Mouse (Mus musculus): ENCODE results near the gene Fam219a. TPM values are rescaled to one million over a fixed set of nuclear protein-coding genes. Genes with fewer than 3 reads are reported as not detected.
A peak's percentile ranks its signal among the peaks of the same experiment; 100 is the strongest.

Gene Fam219a
- polyA plus RNA-seq, 1 experiment from 2014 or later, result 1.2 TPM

GRCm38 (mm10) chr4:41494378-41494777 lies 75.0 kb downstream of the Fam219a start:
- no peak overlapping the region for H3K4me2 ChIP-seq (ENCODE audit: low read depth, severe bottlenecking)
- no peak overlapping the region for H3K27ac ChIP-seq (replicated peaks; ENCODE audit: low read depth, low read length)
- H3K36me3 ChIP-seq (ENCODE audit: control insufficient read depth, insufficient read depth, low read length), result no peaks in the 10 kb centered on the region
- DNase-seq (ENCODE audit: low spot score), result no peak
- H3K4me3 ChIP-seq (ENCODE audit: low read depth, low read length), result no peak overlapping the region
- 41% methylated on average over 3 of the region's 3 CpGs for WGBS
- H3K9me3 ChIP-seq (ENCODE audit: control insufficient read depth, low read length), result no peaks in the 10 kb centered on the region
- no peak overlapping the region for H3K9ac ChIP-seq (ENCODE audit: low read length)
- peaks cover 39% of the 10 kb centered on the region for H3K27me3 ChIP-seq (ENCODE audit: control insufficient read depth, insufficient read depth, low read length)
- H3K4me1 ChIP-seq (ENCODE audit: control insufficient read depth, insufficient read depth, low read length), result peaks cover 11% of the 10 kb centered on the region
- ATAC-seq (ENCODE audit: insufficient number of reproducible peaks, low FRiP score, low TSS enrichment, low read depth), result no peak

GRCm38 (mm10) chr4:41493464-41494116 lies 75.7 kb downstream of the Fam219a start:
- no peak overlapping the region for H3K27ac ChIP-seq (replicated peaks; ENCODE audit: low read depth, low read length)
- H3K36me3 ChIP-seq (ENCODE audit: control insufficient read depth, insufficient read depth, low read length), result no peaks in the 10 kb centered on the region
- H3K4me2 ChIP-seq (ENCODE audit: low read depth, severe bottlenecking), result no peak overlapping the region
- H3K4me1 ChIP-seq (ENCODE audit: control insufficient read depth, insufficient read depth, low read length), result peaks cover 6% of the 10 kb centered on the region
- no peaks in the 10 kb centered on the region for H3K9me3 ChIP-seq (ENCODE audit: control insufficient read depth, low read length)
- no peak overlapping the region for H3K9ac ChIP-seq (ENCODE audit: low read length)
- ATAC-seq (ENCODE audit: insufficient number of reproducible peaks, low FRiP score, low TSS enrichment, low read depth), result no peak
- H3K4me3 ChIP-seq (ENCODE audit: low read depth, low read length), result no peak overlapping the region
- DNase-seq (ENCODE audit: low spot score), result no peak
- H3K27me3 ChIP-seq (ENCODE audit: control insufficient read depth, insufficient read depth, low read length), result peaks cover 31% of the 10 kb centered on the region
- WGBS, result 80% methylated on average over 3 of the region's 3 CpGs

DNA sequence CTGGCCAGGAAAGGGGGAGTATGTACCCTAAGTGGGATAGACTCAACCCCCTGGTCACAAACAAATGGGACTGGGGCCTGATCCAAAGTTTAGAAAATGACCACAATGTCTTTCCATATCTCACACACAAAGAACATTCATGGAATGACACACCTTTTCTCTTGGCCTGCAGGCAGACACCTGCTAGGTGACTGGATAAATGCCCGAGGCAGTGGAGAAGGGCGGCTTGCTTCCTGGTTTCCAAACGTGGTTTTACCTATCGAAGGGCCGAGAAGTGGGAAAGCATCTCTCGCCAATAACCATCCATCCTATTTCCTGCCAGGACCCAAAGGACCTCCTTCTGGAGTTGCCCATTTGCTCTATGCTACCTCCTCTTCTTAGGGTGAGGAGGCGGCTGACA lies 76.4 kb downstream of the Fam219a start:
- WGBS, result 82% methylated on average over 7 of the region's 7 CpGs
- ATAC-seq (ENCODE audit: insufficient number of reproducible peaks, low FRiP score, low TSS enrichment, low read depth), result no peak
- H3K9ac ChIP-seq (ENCODE audit: low read length), result no peak overlapping the region
- no peak overlapping the region for H3K4me3 ChIP-seq (ENCODE audit: low read depth, low read length)
- no peak for DNase-seq (ENCODE audit: low spot score)
- H3K36me3 ChIP-seq (ENCODE audit: control insufficient read depth, insufficient read depth, low read length), result no peaks in the 10 kb centered on the region
- no peak overlapping the region for H3K27ac ChIP-seq (replicated peaks; ENCODE audit: low read depth, low read length)
- H3K4me1 ChIP-seq (ENCODE audit: control insufficient read depth, insufficient read depth, low read length), result peaks cover 4% of the 10 kb centered on the region; the same call in 1 of the 2 replicates
- no peak overlapping the region for H3K4me2 ChIP-seq (ENCODE audit: low read depth, severe bottlenecking)
- H3K27me3 ChIP-seq (ENCODE audit: control insufficient read depth, insufficient read depth, low read length), result peaks cover 25% of the 10 kb centered on the region
- H3K9me3 ChIP-seq (ENCODE audit: control insufficient read depth, low read length), result no peaks in the 10 kb centered on the region

- H3K4me3 ChIP-seq (ENCODE audit: low read depth, low read length), result no peak overlapping the region
- 15% methylated on average over 6 of the region's 6 CpGs for WGBS
- H3K36me3 ChIP-seq (ENCODE audit: control insufficient read depth, insufficient read depth, low read length), result no peaks in the 10 kb centered on the region
- peaks cover 17% of the 10 kb centered on the region for H3K4me1 ChIP-seq (ENCODE audit: control insufficient read depth, insufficient read depth, low read length)
- no peaks in the 10 kb centered on the region for H3K27me3 ChIP-seq (ENCODE audit: control insufficient read depth, insufficient read depth, low read length)
- no peak overlapping the region for H3K4me2 ChIP-seq (ENCODE audit: low read depth, severe bottlenecking)
- H3K27ac ChIP-seq (replicated peaks; ENCODE audit: low read depth, low read length), result peak overlapping the region; percentile 62; the same call in 1 of the 2 replicates
- DNase-seq (ENCODE audit: low spot score) (peak; percentile 77), ATAC-seq (ENCODE audit: insufficient number of reproducible peaks, low FRiP score, low TSS enrichment, low read depth) (peak; percentile 88)
- no peak overlapping the region for H3K9ac ChIP-seq (ENCODE audit: low read length)
- no peaks in the 10 kb centered on the region for H3K9me3 ChIP-seq (ENCODE audit: control insufficient read depth, low read length)
Observed at GRCm38 (mm10) chr4:41481601-41482017, 87.7 kb downstream of the Fam219a start.

DNA sequence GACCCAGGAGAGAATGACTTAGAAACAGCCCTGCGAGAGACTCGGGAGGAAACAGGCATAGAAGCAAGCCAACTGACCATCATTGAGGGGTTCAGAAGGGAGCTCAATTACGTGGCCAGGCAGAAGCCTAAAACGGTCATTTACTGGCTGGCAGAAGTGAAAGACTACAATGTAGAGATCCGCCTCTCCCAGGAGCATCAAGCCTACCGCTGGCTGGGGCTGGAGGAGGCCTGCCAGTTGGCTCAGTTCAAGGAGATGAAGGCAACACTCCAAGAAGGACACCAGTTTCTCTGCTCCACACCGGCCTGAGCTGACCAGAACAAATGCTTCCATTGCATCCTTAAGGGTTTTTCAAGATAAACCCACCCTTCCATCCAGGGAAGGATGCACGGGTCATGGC lies 89.1 kb downstream of the Fam219a start:
- H3K9ac ChIP-seq (ENCODE audit: low read length), result no peak overlapping the region
- no peak overlapping the region for H3K27ac ChIP-seq (replicated peaks; ENCODE audit: low read depth, low read length)
- H3K27me3 ChIP-seq (ENCODE audit: control insufficient read depth, insufficient read depth, low read length), result no peaks in the 10 kb centered on the region
- H3K4me3 ChIP-seq (ENCODE audit: low read depth, low read length), result no peak overlapping the region
- peaks cover 17% of the 10 kb centered on the region for H3K4me1 ChIP-seq (ENCODE audit: control insufficient read depth, insufficient read depth, low read length)
- no peak overlapping the region for H3K4me2 ChIP-seq (ENCODE audit: low read depth, severe bottlenecking)
- ATAC-seq (ENCODE audit: insufficient number of reproducible peaks, low FRiP score, low TSS enrichment, low read depth), result no peak
- no peaks in the 10 kb centered on the region for H3K36me3 ChIP-seq (ENCODE audit: control insufficient read depth, insufficient read depth, low read length)
- no peaks in the 10 kb centered on the region for H3K9me3 ChIP-seq (ENCODE audit: control insufficient read depth, low read length)
- DNase-seq (ENCODE audit: low spot score), result no peak
- WGBS, result 86% methylated on average over 8 of the region's 8 CpGs

DNA sequence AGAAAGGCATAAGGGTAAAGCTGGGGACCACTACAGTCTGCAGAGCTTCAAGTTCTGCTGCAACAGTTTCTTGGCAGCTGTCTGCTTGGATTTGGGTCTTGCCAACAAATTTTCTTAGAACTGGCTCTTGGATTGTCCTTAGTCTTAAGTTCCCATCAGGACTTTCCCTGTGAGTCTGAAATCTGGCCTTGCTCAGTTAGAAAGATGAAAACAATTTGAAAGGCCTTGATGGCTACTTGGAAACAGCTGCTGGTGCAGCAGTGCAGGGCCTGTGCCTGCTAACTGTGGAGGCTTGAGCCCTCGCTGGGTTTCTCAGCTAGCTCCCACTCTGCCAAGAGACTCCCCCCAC lies 89.9 kb downstream of the Fam219a start:
- no peak overlapping the region for H3K9ac ChIP-seq (ENCODE audit: low read length)
- no peak overlapping the region for H3K4me2 ChIP-seq (ENCODE audit: low read depth, severe bottlenecking)
- DNase-seq (ENCODE audit: low spot score), result no peak
- WGBS, result 52% methylated on average over 1 of the region's 1 CpGs
- no peaks in the 10 kb centered on the region for H3K36me3 ChIP-seq (ENCODE audit: control insufficient read depth, insufficient read depth, low read length)
- H3K9me3 ChIP-seq (ENCODE audit: control insufficient read depth, low read length), result no peaks in the 10 kb centered on the region
- no peak overlapping the region for H3K27ac ChIP-seq (replicated peaks; ENCODE audit: low read depth, low read length)
- no peaks in the 10 kb centered on the region for H3K27me3 ChIP-seq (ENCODE audit: control insufficient read depth, insufficient read depth, low read length)
- no peak overlapping the region for H3K4me3 ChIP-seq (ENCODE audit: low read depth, low read length)
- no peak for ATAC-seq (ENCODE audit: insufficient number of reproducible peaks, low FRiP score, low TSS enrichment, low read depth)
- peaks cover 17% of the 10 kb centered on the region for H3K4me1 ChIP-seq (ENCODE audit: control insufficient read depth, insufficient read depth, low read length)

- Histone ChIP-seq H3K9me3 (ENCODE audit: control insufficient read depth, low read length) (no peaks in the 10 kb centered on the region), H3K27me3 (ENCODE audit: control insufficient read depth, insufficient read depth, low read length) (no peaks in the 10 kb centered on the region), H3K9ac (ENCODE audit: low read length) (no peak overlapping the region), H3K4me2 (ENCODE audit: low read depth, severe bottlenecking) (no peak overlapping the region), H3K36me3 (ENCODE audit: control insufficient read depth, insufficient read depth, low read length) (no peaks in the 10 kb centered on the region), H3K27ac (replicated peaks; ENCODE audit: low read depth, low read length) (no peak overlapping the region), H3K4me1 (ENCODE audit: control insufficient read depth, insufficient read depth, low read length) (peaks cover 17% of the 10 kb centered on the region), H3K4me3 (ENCODE audit: low read depth, low read length) (no peak overlapping the region)
- ATAC-seq (ENCODE audit: insufficient number of reproducible peaks, low FRiP score, low TSS enrichment, low read depth) (no peak), DNase-seq (ENCODE audit: low spot score) (no peak)
- WGBS, result 68% methylated on average over 4 of the region's 4 CpGs
Observed at GRCm38 (mm10) chr4:41478751-41479455, 90.4 kb downstream of the Fam219a start.

DNA sequence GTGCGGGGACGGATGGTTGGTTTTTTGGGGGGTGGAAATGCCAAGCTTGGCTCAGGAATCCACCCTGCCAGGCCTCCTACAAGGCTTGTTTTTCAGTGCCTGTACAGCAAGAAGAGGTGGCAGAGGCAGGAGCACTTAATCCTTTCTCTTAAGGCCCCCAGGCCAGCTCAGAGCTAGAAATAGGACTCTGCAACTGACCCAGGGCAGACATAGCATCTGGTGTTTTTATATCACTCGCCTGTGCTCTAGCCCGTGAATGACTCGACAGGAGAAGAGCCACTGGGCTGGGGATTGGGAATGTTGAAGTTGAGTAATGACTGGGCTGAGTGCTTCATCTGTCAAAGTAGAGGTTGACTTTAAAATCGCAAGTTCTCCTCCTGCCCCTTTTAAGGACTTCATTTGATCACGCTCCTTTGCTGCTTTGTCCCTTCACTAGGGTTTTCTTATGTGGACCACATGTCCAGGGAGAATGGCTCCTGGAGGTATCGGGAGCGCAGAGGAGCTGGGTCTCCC lies 91.6 kb downstream of the Fam219a start:
- H3K9ac ChIP-seq (ENCODE audit: low read length), result no peak overlapping the region
- H3K4me2 ChIP-seq (ENCODE audit: low read depth, severe bottlenecking), result no peak overlapping the region
- H3K9me3 ChIP-seq (ENCODE audit: control insufficient read depth, low read length), result no peaks in the 10 kb centered on the region
- DNase-seq (ENCODE audit: low spot score) (no peak), ATAC-seq (ENCODE audit: insufficient number of reproducible peaks, low FRiP score, low TSS enrichment, low read depth) (no peak)
- 79% methylated on average over 9 of the region's 9 CpGs for WGBS
- H3K4me1 ChIP-seq (ENCODE audit: control insufficient read depth, insufficient read depth, low read length), result peaks cover 17% of the 10 kb centered on the region
- no peak overlapping the region for H3K4me3 ChIP-seq (ENCODE audit: low read depth, low read length)
- H3K27ac ChIP-seq (replicated peaks; ENCODE audit: low read depth, low read length), result no peak overlapping the region
- no peaks in the 10 kb centered on the region for H3K36me3 ChIP-seq (ENCODE audit: control insufficient read depth, insufficient read depth, low read length)
- H3K27me3 ChIP-seq (ENCODE audit: control insufficient read depth, insufficient read depth, low read length), result no peaks in the 10 kb centered on the region

Data from limb, embryonic 11.5 days (tissue).